Mouse (Mus musculus): ENCODE data around the gene Myf6.

Gene Myf6

DNA sequence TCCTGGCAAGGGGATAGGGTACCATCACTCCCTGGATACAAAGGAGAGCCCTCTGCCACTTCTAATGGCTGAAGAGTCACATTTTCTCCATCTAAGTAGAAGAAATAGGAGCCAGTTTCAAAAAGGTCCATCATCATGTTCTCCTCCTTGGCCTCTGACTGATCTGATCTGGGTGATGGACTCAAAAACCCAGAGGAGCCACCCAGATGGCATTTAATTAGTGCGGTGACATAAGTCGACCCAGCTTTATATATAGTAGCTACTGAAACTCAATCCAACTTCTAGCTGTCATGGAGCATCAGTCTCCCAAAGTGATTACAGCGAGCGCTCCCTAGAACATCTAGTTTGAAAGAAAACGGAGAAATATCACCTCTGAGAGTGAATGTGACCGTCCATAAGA is at the start of gene Myf6:
Gene Myf6 (minus strand): TSS at position 170 of the 400 bp plus-strand sequence.
- no peak for DNase-seq

DNA sequence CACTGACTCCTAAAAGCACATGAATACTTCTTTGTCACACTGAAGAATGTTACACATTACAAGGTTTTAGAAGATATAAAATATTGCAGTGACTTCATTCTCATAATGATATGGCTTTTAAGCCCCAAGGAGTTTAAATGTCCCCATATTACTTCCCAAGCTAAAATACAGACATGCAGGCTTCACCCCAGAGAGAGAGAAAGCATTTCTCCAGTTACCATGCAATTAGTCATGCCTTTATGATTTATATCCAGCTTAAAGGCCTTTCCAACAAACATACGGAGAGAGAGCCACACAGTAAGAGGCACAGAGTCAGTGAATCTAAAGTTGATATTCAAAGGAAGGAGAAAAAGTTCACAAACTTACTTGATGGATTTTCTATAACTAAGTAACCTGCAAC is 48.5 kb upstream of the Myf6 start:
- no peak for DNase-seq

DNA sequence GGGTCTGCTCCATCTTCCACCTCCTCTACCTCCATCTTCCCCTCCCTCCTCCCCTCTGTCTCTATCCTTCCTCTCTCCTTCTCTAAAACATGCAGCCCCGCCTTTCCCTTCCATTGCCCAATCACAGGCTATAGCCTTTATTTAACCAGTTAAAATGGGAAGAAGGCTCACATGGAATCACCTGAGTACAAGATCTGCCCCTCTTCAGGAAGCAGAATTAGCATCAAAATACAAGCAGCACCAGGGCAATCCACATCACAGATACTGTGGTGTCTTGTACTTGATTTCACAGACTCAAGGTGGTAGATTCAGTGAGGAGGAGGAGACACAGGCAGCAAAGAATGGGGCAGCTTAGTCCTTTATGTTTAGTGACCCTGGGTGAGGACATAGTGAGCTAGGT is 34.2 kb upstream of the Myf6 start:
- DNase-seq, result no peak

DNA sequence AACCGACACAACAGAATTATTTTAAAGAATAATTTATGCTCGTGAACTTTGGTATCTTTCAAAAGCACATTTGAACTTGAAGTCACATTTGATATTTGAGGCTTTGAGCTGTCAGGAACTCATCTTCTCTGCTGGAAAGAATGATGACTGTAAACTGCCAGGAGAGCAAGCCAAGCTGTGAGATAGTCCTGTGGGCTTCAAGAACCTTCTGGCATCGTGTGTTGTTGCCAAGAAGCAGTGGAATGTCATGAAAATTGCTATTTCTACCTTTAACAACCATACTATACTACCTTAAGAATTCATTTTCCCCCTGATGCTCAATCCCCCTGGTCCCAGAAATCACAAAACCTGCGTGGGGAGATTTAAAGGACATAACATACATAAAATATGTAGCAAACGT is 24.7 kb upstream of the Myf6 start:
- DNase-seq, result no peak

DNA sequence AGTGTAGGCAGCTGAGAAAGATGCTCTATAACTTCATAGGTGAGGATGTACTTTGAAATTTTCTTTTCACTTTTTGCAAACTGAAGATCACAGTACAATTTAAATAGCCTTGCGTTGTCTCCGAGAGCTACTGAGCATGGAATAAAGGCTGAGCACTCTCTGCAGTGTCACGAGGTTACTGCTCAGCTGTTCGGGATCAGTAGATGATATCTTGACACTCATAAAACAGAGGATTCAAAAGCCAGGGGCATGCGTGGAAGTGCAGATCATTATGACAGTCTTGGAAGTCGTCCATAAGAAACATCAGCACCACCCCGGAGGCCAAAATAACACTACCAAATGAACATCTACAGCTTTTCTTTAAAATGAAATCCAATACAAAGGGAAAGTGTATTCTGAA is 22.1 kb upstream of the Myf6 start:
- no peak for DNase-seq

DNA sequence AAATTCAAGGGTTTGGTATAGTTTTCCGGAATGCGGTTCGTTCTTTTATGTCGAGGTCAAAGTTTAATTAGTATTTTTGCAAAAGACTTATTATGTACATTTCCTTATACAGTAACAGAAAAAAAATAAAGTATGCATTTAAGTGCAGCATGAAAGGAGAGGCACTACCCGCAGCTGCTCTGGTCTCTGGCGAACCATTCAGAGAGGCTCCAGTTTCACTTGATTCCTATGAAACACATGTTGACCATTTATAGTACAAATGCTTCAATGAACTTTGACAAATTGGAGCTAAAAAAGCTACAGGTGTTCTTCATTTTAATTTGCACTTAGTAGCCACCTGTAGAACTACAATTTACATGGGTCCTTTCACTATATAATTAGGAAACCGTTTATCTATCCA is 20.2 kb upstream of the Myf6 start:
- DNase-seq, result no peak

DNA sequence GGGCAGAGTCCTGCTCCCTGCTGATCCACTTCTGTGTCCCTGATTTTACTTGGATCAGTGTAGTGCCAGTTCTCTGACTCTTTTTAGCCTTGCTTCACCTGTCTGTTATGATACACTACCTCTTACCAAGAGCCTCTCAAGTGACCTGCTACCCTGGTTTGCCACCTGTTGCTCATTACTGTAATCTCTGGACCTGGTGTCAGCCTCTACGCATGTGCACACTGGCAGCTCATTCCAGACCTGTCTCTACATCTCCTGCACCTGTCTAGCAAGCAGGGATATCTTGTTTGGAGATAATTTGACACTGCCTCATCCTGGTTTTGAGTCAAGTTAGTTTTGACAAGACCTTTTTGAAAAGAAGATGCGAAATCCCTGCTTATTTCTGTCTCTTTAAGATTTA is 11.9 kb upstream of the Myf6 start:
- DNase-seq, result no peak

DNA sequence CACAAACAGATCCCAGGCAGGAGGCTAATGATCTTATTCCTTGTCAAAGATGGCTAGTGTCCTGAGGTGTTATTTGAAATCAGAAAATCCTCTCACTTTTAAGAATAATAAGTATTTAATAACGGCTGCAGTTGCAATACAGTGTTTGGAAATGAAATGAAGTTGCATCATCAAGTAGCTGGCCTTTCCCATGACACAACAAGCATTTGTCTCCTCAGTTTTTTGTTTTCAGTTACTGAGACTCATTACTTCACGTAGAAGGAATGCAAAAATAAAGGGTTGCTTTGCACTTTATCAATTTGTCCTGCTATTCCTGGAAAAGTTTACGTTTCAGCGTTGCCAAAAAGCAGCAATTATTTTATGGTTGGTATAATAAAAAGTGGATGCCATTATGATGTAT is 8.9 kb upstream of the Myf6 start:
- DNase-seq, result no peak

DNA sequence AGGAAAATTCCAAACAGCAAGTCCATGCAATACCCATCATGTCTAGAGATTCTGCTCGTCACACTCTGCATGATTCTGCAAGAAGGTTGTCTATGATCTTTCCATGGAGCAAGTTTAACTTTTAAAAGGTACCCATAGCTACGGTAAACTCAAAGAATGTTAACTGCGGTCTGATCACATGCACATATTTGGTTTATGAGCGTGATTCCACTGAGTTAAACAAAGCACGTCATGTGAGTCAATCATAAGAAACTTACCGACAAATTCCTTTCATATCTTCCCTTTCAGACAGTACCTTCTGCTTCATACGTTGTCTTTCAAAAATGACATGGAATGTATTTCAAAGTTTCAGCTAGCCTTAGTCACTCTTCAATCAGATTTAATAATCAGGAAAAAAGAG is 7.7 kb upstream of the Myf6 start:
- no peak for DNase-seq

DNA sequence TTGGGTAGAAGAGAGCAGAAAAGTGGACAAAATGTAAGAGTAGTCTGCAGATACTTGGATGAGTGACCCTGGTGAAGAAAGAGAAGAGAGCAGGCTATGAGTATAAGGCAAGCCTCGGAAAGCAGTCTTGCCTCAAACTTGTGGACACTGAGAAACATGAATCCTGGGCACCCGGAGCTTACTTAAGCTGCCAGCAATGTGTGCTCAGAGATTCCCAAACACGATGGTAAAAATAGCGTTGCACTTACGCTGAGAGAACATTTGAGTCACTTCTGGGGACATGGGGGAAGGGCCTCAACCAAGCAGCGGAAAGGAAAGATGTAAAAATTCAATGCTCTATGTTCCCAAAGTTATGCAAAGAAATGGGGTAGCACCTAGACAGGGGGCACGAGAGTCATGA is 5.1 kb upstream of the Myf6 start:
- DNase-seq, result no peak

DNA sequence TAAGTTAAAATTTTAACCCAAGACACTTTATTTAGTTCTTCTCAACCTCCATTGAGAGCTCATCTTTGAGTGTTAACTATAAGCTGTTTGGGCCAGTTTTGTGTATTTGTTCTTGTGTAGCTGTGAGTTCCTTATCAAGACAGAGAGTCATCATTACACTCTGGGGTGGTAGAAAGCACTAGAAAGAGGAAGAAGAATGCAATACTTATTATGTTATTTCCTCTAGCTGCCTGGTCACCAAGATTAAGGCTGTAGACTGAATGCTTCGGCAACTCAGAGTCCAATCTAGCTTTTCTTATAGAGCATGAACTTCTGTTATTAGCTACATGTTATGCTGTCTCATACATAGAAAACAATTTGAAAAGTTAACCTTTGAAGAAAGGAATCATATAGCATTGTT is 1.9 kb upstream of the Myf6 start:
- DNase-seq, result no peak

DNA sequence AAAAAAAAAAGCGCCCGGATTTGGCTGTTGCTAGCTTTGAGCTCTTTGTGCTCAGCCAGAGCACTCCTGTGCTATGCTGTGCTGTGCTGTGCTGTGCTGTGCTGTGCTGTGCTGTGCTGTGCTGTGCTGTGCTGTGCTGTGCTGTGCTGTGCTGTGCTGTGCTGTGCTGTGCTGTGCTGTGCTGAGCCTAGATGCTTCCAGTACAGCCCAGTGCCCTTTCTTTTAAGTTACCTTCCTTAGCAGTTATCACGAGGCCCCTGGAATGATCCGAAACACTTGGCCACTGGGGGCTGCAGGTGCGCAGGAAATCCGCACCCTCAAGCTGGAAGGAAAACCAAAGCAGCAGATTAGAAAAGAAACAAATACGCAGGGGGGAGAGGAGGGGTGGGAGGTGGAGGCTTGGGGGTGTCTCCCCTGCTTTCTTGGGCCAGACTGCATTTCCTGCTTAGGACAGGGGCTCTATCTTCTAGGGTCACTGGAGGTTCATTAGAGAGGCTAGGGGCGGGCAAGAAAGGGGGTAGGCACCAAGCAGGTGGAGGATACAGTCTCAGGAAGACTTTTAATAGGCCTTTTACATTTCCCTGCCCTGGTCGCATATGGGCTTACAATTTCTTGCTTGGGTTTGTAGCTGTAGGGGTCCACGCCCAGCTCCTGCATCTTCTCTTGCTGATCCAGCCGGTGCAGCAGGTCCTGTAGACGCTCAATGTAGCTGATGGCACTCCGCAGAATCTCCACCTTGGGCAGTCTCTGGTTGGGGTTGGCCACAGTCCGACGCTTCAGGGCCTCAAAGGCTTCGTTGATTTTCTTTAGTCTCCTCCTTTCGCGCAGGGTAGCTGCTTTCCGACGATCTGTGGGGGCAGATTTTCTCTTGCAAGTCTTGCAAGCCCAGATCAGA is 710 bp downstream of the Myf6 start:
- DNase-seq, result no peak

DNA sequence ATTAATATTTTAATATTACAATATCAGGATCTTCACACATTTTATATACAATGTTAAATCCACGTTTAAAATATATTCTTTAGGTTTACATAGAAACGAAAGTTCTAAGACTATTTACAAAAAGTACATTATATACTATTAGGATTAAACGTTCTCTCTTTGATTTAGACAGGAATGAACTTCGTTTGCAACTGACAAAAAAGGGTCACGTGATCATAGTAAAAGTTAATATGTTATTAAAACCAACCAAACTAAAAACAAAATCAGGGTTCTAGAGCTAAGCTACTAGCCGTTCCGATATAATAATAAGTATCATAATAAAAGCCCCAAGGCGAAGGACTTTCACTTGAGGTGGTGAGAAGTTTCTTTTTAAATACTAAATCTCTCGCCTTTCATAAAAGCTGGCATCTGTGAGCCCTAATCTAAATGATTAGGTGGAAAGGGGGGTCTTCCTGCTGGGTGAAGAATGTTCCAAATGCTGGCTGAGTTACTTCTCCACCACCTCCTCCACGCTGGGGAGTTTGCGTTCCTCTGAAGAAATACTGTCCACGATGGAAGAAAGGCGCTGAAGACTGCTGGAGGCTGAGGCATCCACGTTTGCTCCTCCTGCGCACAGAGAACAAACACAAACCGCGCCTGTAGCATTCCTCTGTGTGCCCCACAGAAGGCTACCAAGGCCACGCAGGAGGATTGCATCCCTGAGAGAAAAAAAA is 1.5 kb downstream of the Myf6 start:
- DNase-seq, result no peak

DNA sequence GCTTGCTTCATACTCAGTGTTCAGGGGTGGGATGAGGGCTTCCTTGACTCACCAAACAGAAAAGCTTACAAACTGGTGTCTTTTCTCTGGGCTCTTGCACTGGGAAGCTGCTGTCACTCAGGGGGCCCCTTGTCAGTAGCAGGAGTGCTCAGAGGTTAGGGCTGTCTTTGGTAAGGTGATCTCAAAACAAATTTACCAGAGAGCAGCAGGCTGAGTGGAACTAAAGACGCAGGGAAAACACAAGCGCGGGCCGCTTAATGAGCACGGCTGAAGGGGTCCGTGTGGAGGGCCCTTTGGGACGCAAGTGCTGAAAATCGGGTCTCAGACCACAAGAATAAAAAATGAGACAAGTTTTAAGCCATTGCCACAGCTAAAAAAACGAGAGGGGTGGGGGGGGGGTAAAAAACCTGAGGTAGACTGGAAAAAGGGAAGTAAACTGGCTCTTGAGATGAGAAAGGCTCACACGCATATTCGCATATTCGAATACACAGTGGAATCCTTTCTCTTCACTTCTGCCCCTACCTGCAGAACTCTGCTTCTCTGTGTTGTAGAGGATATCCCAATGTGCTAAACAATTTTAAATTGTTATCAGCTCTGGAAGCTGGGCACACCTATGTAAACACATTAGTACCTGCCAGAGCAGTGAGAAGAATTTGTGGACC is 5.8 kb downstream of the Myf6 start:
- DNase-seq, result no peak

DNA sequence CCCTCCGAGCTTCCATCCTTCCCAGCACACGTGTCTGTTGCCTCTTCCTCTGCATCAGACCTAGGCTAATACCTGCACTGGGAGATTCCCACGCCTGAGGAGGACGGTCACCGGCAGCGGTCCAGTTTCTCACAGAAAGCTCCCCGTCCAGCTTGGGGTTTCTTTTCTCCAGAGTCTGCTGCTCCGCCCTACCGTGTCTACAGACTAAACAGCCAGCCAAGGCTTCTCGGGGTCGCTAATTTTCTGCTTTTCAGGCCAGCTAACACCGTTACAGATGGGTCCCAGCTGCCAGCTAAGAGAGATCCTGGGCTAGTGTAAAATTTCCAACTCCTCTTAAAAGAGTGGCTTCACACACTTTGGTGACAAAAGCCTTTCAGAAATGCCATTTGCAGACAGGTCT is 7.8 kb downstream of the Myf6 start:
- no peak for DNase-seq

DNA sequence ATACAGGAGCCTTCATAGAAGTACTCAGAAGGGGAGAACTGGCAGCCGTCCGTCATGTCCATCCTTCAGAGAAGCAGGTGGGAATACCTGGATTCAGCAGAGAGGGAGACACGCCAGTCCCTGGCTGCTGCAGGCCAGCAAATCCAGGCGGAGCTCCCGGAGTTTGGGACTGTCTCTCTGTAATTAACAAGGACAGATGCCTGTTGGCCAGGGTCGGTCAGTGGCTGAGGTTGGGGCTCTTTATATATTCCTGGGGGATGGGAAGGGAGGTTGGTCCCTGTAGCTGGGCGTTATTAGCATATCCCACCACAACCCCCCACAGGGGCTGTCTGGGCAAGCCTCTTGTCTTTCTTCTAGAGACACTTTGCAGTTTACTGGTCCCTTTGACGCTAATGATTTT is 8.7 kb downstream of the Myf6 start, which contains the start of gene Myf5:
Gene Myf5 (minus strand): TSS at position 265 of the 400 bp plus-strand sequence.
- DNase-seq, result no peak

DNA sequence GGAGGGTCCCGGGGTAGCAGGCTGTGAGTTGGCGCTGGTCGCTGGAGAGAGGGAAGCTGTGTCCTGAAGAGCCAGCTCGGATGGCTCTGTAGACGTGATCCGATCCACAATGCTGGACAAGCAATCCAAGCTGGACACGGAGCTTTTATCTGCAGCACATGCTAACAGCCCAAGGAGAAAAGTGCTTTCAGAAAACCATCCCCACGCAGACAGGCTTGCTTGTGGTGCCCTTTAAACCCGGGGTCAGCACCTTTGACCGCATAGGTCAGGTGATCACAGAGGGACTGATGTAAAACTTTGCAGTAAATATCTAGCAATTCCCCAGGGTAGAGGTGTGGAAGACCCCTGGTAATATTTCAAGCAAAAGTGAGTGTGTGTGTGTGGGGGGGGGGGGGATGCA is 10.5 kb downstream of the Myf6 start:
- DNase-seq, result no peak

DNA sequence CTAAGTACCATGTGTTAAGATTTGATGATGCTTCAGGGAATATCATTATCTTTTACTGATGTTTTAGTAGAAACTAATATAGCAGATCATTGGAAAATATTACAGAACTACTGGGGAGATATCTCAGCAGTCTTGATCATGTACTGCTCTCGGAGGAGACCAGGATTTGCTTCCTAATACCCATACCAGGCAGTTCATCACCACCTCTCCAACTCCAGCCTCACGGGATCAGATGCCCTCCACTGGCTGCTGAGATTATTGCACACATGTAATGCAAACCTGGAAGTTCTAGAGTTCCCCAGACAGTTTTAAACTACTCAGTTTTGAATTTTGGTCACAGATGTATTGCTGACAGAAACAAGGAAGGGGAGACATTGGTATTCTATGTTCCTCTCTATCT is 21.0 kb downstream of the Myf6 start:
- no peak for DNase-seq

DNA sequence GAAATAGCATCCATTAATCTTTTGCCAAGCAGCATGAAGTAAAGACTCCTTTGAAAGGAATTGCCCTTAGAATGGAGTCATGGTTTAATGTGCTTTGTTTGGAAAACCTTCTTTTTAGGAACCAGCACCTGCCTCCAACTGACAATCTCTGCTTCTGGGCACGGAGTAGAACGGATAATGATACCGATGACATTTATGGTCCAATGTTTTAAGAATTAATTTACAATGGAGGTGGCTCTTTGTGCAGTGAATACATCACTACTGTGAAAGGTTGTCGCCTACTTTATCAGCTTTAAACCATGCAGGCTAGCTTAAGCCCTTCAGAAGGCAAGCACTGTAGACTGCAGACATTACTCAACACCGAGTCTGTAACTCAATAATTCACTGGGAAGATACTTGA is 22.8 kb downstream of the Myf6 start:
- DNase-seq, result no peak

DNA sequence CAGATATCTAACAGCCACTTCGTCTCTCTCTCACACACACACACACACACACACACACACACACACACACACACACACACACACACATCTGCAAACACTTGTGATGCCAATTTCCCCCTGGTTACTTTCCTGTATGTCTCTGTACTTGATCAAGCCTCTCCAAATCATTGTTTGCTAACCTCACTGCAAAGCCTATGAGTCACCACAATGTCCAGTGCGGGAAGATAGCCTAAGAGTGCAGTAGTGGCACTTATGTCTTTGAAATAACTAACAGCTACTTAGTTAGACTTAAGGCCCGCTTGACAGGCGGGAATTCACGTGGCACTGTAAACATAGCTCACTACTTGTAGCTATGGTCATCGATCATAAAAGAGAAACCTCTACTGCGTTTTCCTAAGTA is 26.7 kb downstream of the Myf6 start:
- no peak for DNase-seq

DNA sequence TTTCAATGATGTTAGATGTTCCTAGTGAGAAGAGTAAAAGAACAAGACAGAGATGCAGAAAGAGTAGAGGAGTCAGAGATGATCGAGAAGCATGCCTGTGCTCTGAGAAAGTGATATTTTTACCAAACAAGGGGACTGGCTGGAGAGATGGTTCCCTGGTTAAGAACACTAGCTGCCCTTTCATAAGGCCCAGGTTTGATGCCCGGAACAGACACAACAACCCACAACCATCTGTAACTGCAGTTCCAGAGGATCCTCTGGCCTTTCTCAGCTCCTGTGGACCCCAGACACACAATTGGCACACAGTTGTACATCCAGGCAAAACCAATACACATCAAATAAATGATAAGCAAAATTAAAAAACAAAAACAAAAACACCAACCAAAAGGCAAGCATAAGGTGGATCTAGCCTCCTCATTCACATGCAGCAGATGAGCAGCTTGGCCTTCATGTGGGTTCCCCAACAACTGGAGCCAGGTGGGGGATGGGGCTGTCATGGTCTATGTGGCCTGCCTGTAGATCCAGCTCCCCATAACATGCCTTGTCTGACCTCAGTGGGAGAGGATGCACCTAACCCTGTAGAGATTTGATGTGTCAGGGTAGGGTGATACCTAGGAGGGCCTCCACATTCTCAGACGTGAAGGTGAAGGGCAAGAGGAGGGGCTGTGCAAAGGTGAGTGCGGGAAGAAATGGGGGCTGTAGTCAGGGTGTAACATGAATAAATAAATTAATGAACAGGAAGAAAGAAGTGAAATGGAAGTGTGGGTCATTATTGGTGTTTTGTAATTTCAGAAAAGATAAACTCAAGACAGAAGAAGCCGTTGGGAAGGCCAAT is 44.8 kb downstream of the Myf6 start:
- no peak for DNase-seq
